Mouse (Mus musculus): ENCODE data around the gene Gm42906.

Gm42906 gene

GRCm38 (mm10) chr5:151232576-151233299, 195.2 kb downstream of the Gm42906 start:
- DNase-seq (ENCODE audit: low spot score) = no peak

GRCm38 (mm10) chr5:151231861-151232260, 196.1 kb downstream of the Gm42906 start:
- no peak for DNase-seq (ENCODE audit: low spot score)

- DNase-seq (ENCODE audit: low spot score) = no peak
Measured at GRCm38 (mm10) chr5:151231411-151231810, 196.6 kb downstream of the Gm42906 start.

GRCm38 (mm10) chr5:151230427-151230826, 197.5 kb downstream of the Gm42906 start:
- no peak for DNase-seq (ENCODE audit: low spot score)

GRCm38 (mm10) chr5:151228367-151229005, 199.5 kb downstream of the Gm42906 start:
- no peak for DNase-seq (ENCODE audit: low spot score)

- no peak for DNase-seq (ENCODE audit: low spot score)
Measured at GRCm38 (mm10) chr5:151223696-151224366, 204.1 kb downstream of the Gm42906 start.

- DNase-seq (ENCODE audit: low spot score) = no peak
Measured at GRCm38 (mm10) chr5:151222791-151223190, 205.2 kb downstream of the Gm42906 start.

GRCm38 (mm10) chr5:151218689-151219115, 209.3 kb downstream of the Gm42906 start:
- DNase-seq (ENCODE audit: low spot score) = no peak

- no peak for DNase-seq (ENCODE audit: low spot score)
Measured at GRCm38 (mm10) chr5:151213097-151213496, 214.9 kb downstream of the Gm42906 start.

- DNase-seq (ENCODE audit: low spot score) = no peak
Measured at GRCm38 (mm10) chr5:151210869-151211268, 217.1 kb downstream of the Gm42906 start.

- no peak for DNase-seq (ENCODE audit: low spot score)
Measured at GRCm38 (mm10) chr5:151210060-151210459, 217.9 kb downstream of the Gm42906 start.

- no peak for DNase-seq (ENCODE audit: low spot score)
Measured at GRCm38 (mm10) chr5:151205017-151205416, 222.9 kb downstream of the Gm42906 start.

GRCm38 (mm10) chr5:151202925-151203324, 225.0 kb downstream of the Gm42906 start:
- peak; percentile 46 for DNase-seq (ENCODE audit: low spot score)

- DNase-seq (ENCODE audit: low spot score) = no peak
Measured at GRCm38 (mm10) chr5:151201220-151201619, 226.7 kb downstream of the Gm42906 start.

- no peak for DNase-seq (ENCODE audit: low spot score)
Measured at GRCm38 (mm10) chr5:151199235-151199634, 228.7 kb downstream of the Gm42906 start.

- peak; percentile 44 for DNase-seq (ENCODE audit: low spot score)
Measured at GRCm38 (mm10) chr5:151196603-151197272, 231.2 kb downstream of the Gm42906 start.

GRCm38 (mm10) chr5:151193885-151194520, 234.0 kb downstream of the Gm42906 start:
- no peak for DNase-seq (ENCODE audit: low spot score)

GRCm38 (mm10) chr5:151192266-151192665, 235.7 kb downstream of the Gm42906 start:
- DNase-seq (ENCODE audit: low spot score) = no peak

- DNase-seq (ENCODE audit: low spot score) = no peak
Measured at GRCm38 (mm10) chr5:151190764-151191163, 237.2 kb downstream of the Gm42906 start.

GRCm38 (mm10) chr5:151189789-151190378, 238.1 kb downstream of the Gm42906 start:
- DNase-seq (ENCODE audit: low spot score) = peak; percentile 65

- no peak for DNase-seq (ENCODE audit: low spot score)
Measured at GRCm38 (mm10) chr5:151189321-151189720, 238.6 kb downstream of the Gm42906 start.
